Mouse (Mus musculus): ENCODE results near the gene Ttc39d.

The Ttc39d gene

GRCm38 (mm10) chr17:80206671-80207581 lies at the start of gene Ttc39d, which contains the start of gene Srsf7:
TSS of gene Ttc39d (plus strand) at chr17:80207460.
TSS of gene Srsf7 (minus strand) at chr17:80207307.
- in situ Hi-C loops (cut with MboI): no loop called here

GRCm38 (mm10) chr17:80157489-80157888 lies 49.8 kb upstream of the Ttc39d start:
- in situ Hi-C loops (cut with MboI): no loop called here

- in situ Hi-C loops (cut with MboI): no loop called here
Measured at GRCm38 (mm10) chr17:80160454-80160853, 46.8 kb upstream of the Ttc39d start.

- in situ Hi-C loops (cut with MboI): no loop called here
Measured at GRCm38 (mm10) chr17:80163991-80164390, 43.3 kb upstream of the Ttc39d start.

- in situ Hi-C loops (cut with MboI): no loop called here
Measured at GRCm38 (mm10) chr17:80165741-80166140, 41.5 kb upstream of the Ttc39d start.

- in situ Hi-C loops (cut with MboI): no loop called here
Measured at GRCm38 (mm10) chr17:80166346-80166745, 40.9 kb upstream of the Ttc39d start.

GRCm38 (mm10) chr17:80167436-80167835 lies 39.8 kb upstream of the Ttc39d start:
- in situ Hi-C loops (cut with MboI): no loop called here

GRCm38 (mm10) chr17:80167851-80168251 lies 39.4 kb upstream of the Ttc39d start:
- in situ Hi-C loops (cut with MboI): no loop called here

- in situ Hi-C loops (cut with MboI): no loop called here
Measured at GRCm38 (mm10) chr17:80168425-80169182, 38.7 kb upstream of the Ttc39d start.

GRCm38 (mm10) chr17:80169792-80170191 lies 37.5 kb upstream of the Ttc39d start:
- in situ Hi-C loops (cut with MboI): loop anchor here (10.0 kb wide), 1 partner anchor 105 kb away; the partner anchor contains the start of gene Hnrnpll

- in situ Hi-C loops (cut with MboI): loop anchor here (10.0 kb wide), 1 partner anchor 106 kb away; the partner anchor contains the start of gene Hnrnpll
Measured at GRCm38 (mm10) chr17:80170951-80171350, 36.3 kb upstream of the Ttc39d start.

GRCm38 (mm10) chr17:80171948-80172347 lies 35.3 kb upstream of the Ttc39d start:
- in situ Hi-C loops (cut with MboI): loop anchor here (10.0 kb wide), 1 partner anchor 107 kb away; the partner anchor contains the start of gene Hnrnpll

- in situ Hi-C loops (cut with MboI): loop anchor here (10.0 kb wide), 1 partner anchor 108 kb away; the partner anchor contains the start of gene Hnrnpll
Measured at GRCm38 (mm10) chr17:80172761-80173160, 34.5 kb upstream of the Ttc39d start.

- in situ Hi-C loops (cut with MboI): loop anchor here (10.0 kb wide), 1 partner anchor 109 kb away; the partner anchor contains the start of gene Hnrnpll
Measured at GRCm38 (mm10) chr17:80173708-80174107, 33.6 kb upstream of the Ttc39d start.

GRCm38 (mm10) chr17:80174146-80174545 lies 33.1 kb upstream of the Ttc39d start:
- in situ Hi-C loops (cut with MboI): loop anchor here (10.0 kb wide), 1 partner anchor 109 kb away; the partner anchor contains the start of gene Hnrnpll

GRCm38 (mm10) chr17:80174699-80175385 lies 32.4 kb upstream of the Ttc39d start:
- in situ Hi-C loops (cut with MboI): loop anchor here (10.0 to 25.0 kb wide), 2 partner anchors 110 to 288 kb away; partner anchors contain the start of genes Atl2 and Hnrnpll

GRCm38 (mm10) chr17:80175386-80175739 lies 31.9 kb upstream of the Ttc39d start:
- in situ Hi-C loops (cut with MboI): loop anchor here (10.0 to 25.0 kb wide), 2 partner anchors 111 to 288 kb away; partner anchors contain the start of genes Atl2 and Hnrnpll

GRCm38 (mm10) chr17:80175966-80176365 lies 31.3 kb upstream of the Ttc39d start:
- in situ Hi-C loops (cut with MboI): loop anchor here (10.0 to 25.0 kb wide), 2 partner anchors 111 to 289 kb away; partner anchors contain the start of genes Atl2 and Hnrnpll

- in situ Hi-C loops (cut with MboI): loop anchor here (10.0 to 25.0 kb wide), 2 partner anchors 114 to 292 kb away; partner anchors contain the start of genes Atl2 and Hnrnpll
Measured at GRCm38 (mm10) chr17:80178846-80179245, 28.4 kb upstream of the Ttc39d start.

- in situ Hi-C loops (cut with MboI): loop anchor here (10.0 to 25.0 kb wide), 2 partner anchors 115 to 293 kb away; partner anchors contain the start of genes Atl2 and Hnrnpll
Measured at GRCm38 (mm10) chr17:80179959-80180358, 27.3 kb upstream of the Ttc39d start.

GRCm38 (mm10) chr17:80180468-80180867 lies 26.8 kb upstream of the Ttc39d start:
- in situ Hi-C loops (cut with MboI): loop anchor here (25.0 kb wide), 1 partner anchor 293 kb away; the partner anchor contains the start of gene Atl2

Measured in mature B cell (primary cell).